Mouse (Mus musculus) myocyte (in vitro differentiated cells): ENCODE data around the gene Klhdc8a.

Experiments
- E2F4 ChIP-seq: IDR thresholded peaks from one replicate; pipeline ENCODE4 v1.6.1; 2011; ENCODE audit warnings: mild to moderate bottlenecking, control low read depth, moderate library complexity; ENCODE audit not compliant: insufficient read depth
- MAX ChIP-seq: IDR thresholded peaks from one replicate; pipeline ENCODE4 v1.6.1; 2011; ENCODE audit warnings: low read depth, mild to moderate bottlenecking, control low read depth
- POLR2A ChIP-seq: IDR thresholded peaks from one replicate; pipeline ENCODE4 v1.6.1; 2011; ENCODE audit warnings: low read depth, mild to moderate bottlenecking, control low read depth, moderate library complexity; ENCODE audit not compliant: insufficient read length
- POLR2AphosphoS2 ChIP-seq: IDR thresholded peaks from one replicate; pipeline ENCODE4 v1.6.1; 2011; ENCODE audit warnings: low read depth, control low read depth; ENCODE audit not compliant: insufficient read length
- REST ChIP-seq: IDR thresholded peaks from one replicate; pipeline ENCODE4 v1.6.1; 2011; ENCODE audit warnings: mild to moderate bottlenecking, control low read depth, moderate library complexity; ENCODE audit not compliant: insufficient read depth, insufficient read length
- USF1 ChIP-seq: IDR thresholded peaks from one replicate; pipeline ENCODE4 v1.6.1; 2011; ENCODE audit warnings: low read depth, mild to moderate bottlenecking, control low read depth, moderate library complexity

GRCm38 (mm10) chr1:132312043-132312442 lies 13.6 kb downstream of the Klhdc8a start:
- no peak for TF ChIP-seq USF1
- TF ChIP-seq MAX = no peak
- TF ChIP-seq POLR2A = no peak
- TF ChIP-seq E2F4 = no peak
- no peak for TF ChIP-seq REST
- TF ChIP-seq POLR2AphosphoS2 = no peak
